Mouse (Mus musculus) limb, embryonic 11.5 days (tissue): ENCODE measurements around the gene Olfr1179. TPM values are rescaled to one million over a fixed set of nuclear protein-coding genes. Genes with fewer than 3 reads are reported as not detected.
"Not testable (repeated sequence)": the region's sequence is repeated elsewhere in the genome, so short reads cannot be mapped to it uniquely, and the experiment has no call there.

Experiments
- ATAC-seq: fragments of 200-750 bp; cut with Nextera tagmentation; 2 replicates; pipeline ENCODE4 v1.8.0; 2017; ENCODE audit warnings: low read depth; ENCODE audit not compliant: insufficient number of reproducible peaks, low FRiP score, low TSS enrichment
- DNase-seq: peaks from one replicate; pipeline ENCODE4 v3.0.0-alpha.2; 2015; ENCODE audit warnings: low spot score
- H3K27ac ChIP-seq: fragments of 300-500 bp; sonication (generic); replicated peaks from 2 replicates; pipeline ENCODE4 v1.5.1; 2014; ENCODE audit warnings: low read depth, mild to moderate bottlenecking, low read length
- H3K27me3 ChIP-seq: fragments of 300-500 bp; sonication (generic); 2 replicates; pipeline ENCODE4 v1.6.1; 2014; ENCODE audit warnings: mild to moderate bottlenecking, low read length, mixed read lengths; ENCODE audit not compliant: control insufficient read depth, insufficient read depth
- H3K36me3 ChIP-seq: fragments of 300-500 bp; sonication (generic); 2 replicates; pipeline ENCODE4 v1.6.1; 2014; ENCODE audit warnings: mild to moderate bottlenecking, low read length, moderate library complexity, mixed read lengths; ENCODE audit not compliant: control insufficient read depth, insufficient read depth
- H3K4me1 ChIP-seq: fragments of 300-500 bp; sonication (generic); 2 replicates; pipeline ENCODE4 v1.6.1; 2014; ENCODE audit warnings: low read length, mixed read lengths; ENCODE audit not compliant: control insufficient read depth, insufficient read depth
- H3K4me2 ChIP-seq: fragments of 300-500 bp; sonication (generic); 2 replicates; pipeline ENCODE4 v1.6.1; 2014; ENCODE audit warnings: low read depth, mild to moderate bottlenecking, moderate library complexity; ENCODE audit not compliant: severe bottlenecking
- H3K4me3 ChIP-seq: fragments of 300-500 bp; sonication (generic); 2 replicates; pipeline ENCODE4 v1.5.1; 2014; ENCODE audit warnings: low read depth, low read length
- H3K9ac ChIP-seq: fragments of 300-500 bp; sonication (generic); 2 replicates; pipeline ENCODE4 v1.6.1; 2014; ENCODE audit warnings: mild to moderate bottlenecking, low read length
- H3K9me3 ChIP-seq: fragments of 300-500 bp; sonication (generic); 2 replicates; pipeline ENCODE4 v1.6.1; 2016; ENCODE audit warnings: low read length; ENCODE audit not compliant: control insufficient read depth
- WGBS: fragments of 180-500 bp; shearing (Covaris S2); extraction: QIAGEN DNeasy Blood & Tissue Kit; methylation state at CpG from one replicate; pipeline ENCODE4 v1.1.7; 2014; 5-methylcytosine and 5-hydroxymethylcytosine counted together
- polyA plus RNA-seq: library from polyadenylated mRNA; unstranded; fragments of >200 nt; fragmentation: Nextera tagmentation; extraction: Ambion mirVana; gene quantifications from 2 replicates; pipeline ENCODE4 v1.2.1, GENCODE M21; 2014

Gene Olfr1179
- not detected in 2 replicates for polyA plus RNA-seq

GRCm38 (mm10) chr2:88406353-88406752, at the start of gene Olfr1179:
TSS of gene Olfr1179 (minus strand) at chr2:88406453.
- ATAC-seq = no peak
- Histone ChIP-seq H3K36me3 (no peaks in the 10 kb centered on the region), H3K4me3 (no peak within 1 kb of the TSS), H3K27ac (no peak within 1 kb of the TSS), H3K4me2 (no peak within 1 kb of the TSS), H3K9ac (no peak within 1 kb of the TSS), H3K27me3 (no peaks in the 10 kb centered on the region), H3K4me1 (no peaks in the 10 kb centered on the region), H3K9me3 (no peaks in the 10 kb centered on the region)
- 82% methylated on average over 3 of the region's 3 CpGs for WGBS
- DNase-seq = no peak

- not testable (repeated sequence) for H3K36me3 ChIP-seq, H3K27me3 ChIP-seq, H3K4me1 ChIP-seq, H3K9me3 ChIP-seq, H3K4me2 ChIP-seq, H3K9ac ChIP-seq, H3K4me3 ChIP-seq, H3K27ac ChIP-seq, DNase-seq, ATAC-seq
- 58% methylated on average over 1 of the region's 1 CpGs for WGBS
These were observed 48.3 kb upstream of the Olfr1179 start, which contains the start of gene Olfr1183 for GRCm38 (mm10) chr2:88454567-88454966. TSS of gene Olfr1183 (plus strand) at chr2:88454867.

- Histone ChIP-seq H3K27me3 (no peaks in the 10 kb centered on the region), H3K4me3 (no peak within 1 kb of the TSS)
- 89% methylated on average over 1 of the region's 1 CpGs for WGBS
These were observed 42.8 kb upstream of the Olfr1179 start, which contains the start of gene Gm13757 for GRCm38 (mm10) chr2:88449031-88449430. TSS of gene Gm13757 (minus strand) at chr2:88449131.

GRCm38 (mm10) chr2:88426071-88426470, 19.8 kb upstream of the Olfr1179 start, which contains the start of gene Olfr1181:
TSS of gene Olfr1181 (minus strand) at chr2:88426171.
- Histone ChIP-seq H3K36me3 (no peaks in the 10 kb centered on the region), H3K9me3 (no peaks in the 10 kb centered on the region), H3K27me3 (no peaks in the 10 kb centered on the region), H3K27ac (no peak within 1 kb of the TSS), H3K4me1 (no peaks in the 10 kb centered on the region), H3K4me3 (no peak within 1 kb of the TSS), H3K9ac (no peak within 1 kb of the TSS), H3K4me2 (no peak within 1 kb of the TSS)
- 91% methylated on average over 1 of the region's 1 CpGs for WGBS
- ATAC-seq (no peak), DNase-seq (no peak)

More at GRCm38 (mm10) chr2:88449031-88449430, 42.8 kb upstream of the Olfr1179 start, which contains the start of gene Gm13757:
- Histone ChIP-seq H3K27ac (no peak within 1 kb of the TSS), H3K4me1 (no peaks in the 10 kb centered on the region), H3K9me3 (no peaks in the 10 kb centered on the region), H3K4me2 (no peak within 1 kb of the TSS), H3K36me3 (no peaks in the 10 kb centered on the region), H3K9ac (no peak within 1 kb of the TSS)
- DNase-seq (no peak), ATAC-seq (no peak)

GRCm38 (mm10) chr2:88419051-88419450, 12.8 kb upstream of the Olfr1179 start, which contains the start of gene Olfr1180:
TSS of gene Olfr1180 (minus strand) at chr2:88419151.
- Histone ChIP-seq H3K27ac (no peak within 1 kb of the TSS), H3K4me3 (no peak within 1 kb of the TSS), H3K4me2 (no peak within 1 kb of the TSS), H3K4me1 (no peaks in the 10 kb centered on the region), H3K9me3 (no peaks in the 10 kb centered on the region), H3K9ac (no peak within 1 kb of the TSS), H3K36me3 (no peaks in the 10 kb centered on the region), H3K27me3 (no peaks in the 10 kb centered on the region)
- DNase-seq (no peak), ATAC-seq (no peak)
- 79% methylated on average over 2 of the region's 2 CpGs for WGBS

GRCm38 (mm10) chr2:88386762-88387161, 19.5 kb downstream of the Olfr1179 start, which contains the start of gene Olfr1178:
TSS of gene Olfr1178 (plus strand) at chr2:88387062.
- Histone ChIP-seq H3K4me3 (no peak within 1 kb of the TSS), H3K4me2 (no peak within 1 kb of the TSS), H3K9me3 (no peaks in the 10 kb centered on the region), H3K36me3 (no peaks in the 10 kb centered on the region), H3K27ac (no peak within 1 kb of the TSS), H3K4me1 (no peaks in the 10 kb centered on the region), H3K27me3 (no peaks in the 10 kb centered on the region), H3K9ac (no peak within 1 kb of the TSS)
- 87% methylated on average over 1 of the region's 1 CpGs for WGBS
- ATAC-seq = no peak
- DNase-seq = no peak

- ATAC-seq = no peak
These were observed 49.9 kb downstream of the Olfr1179 start for GRCm38 (mm10) chr2:88356304-88356703.

More at GRCm38 (mm10) chr2:88356304-88356703, 49.9 kb downstream of the Olfr1179 start:
- Histone ChIP-seq H3K27me3 (no peaks in the 10 kb centered on the region), H3K9ac (no peak overlapping the region), H3K4me3 (no peak overlapping the region), H3K27ac (no peak overlapping the region), H3K4me2 (no peak overlapping the region), H3K36me3 (no peaks in the 10 kb centered on the region), H3K9me3 (no peaks in the 10 kb centered on the region), H3K4me1 (no peaks in the 10 kb centered on the region)
- no peak for DNase-seq
- 4% methylated on average over 2 of the region's 2 CpGs for whole genome bisulfite sequencing
